Mouse (Mus musculus) olfactory bulb, adult 2 months (tissue): ENCODE data around the gene Insrr.

Experiments
- CTCF ChIP-seq: fragments of 200-500 bp; IDR thresholded peaks from 2 replicates; pipeline ENCODE4 v1.5.1; 2012; ENCODE audit warnings: low read depth, mild to moderate bottlenecking, low read length, moderate library complexity; ENCODE audit not compliant: insufficient read depth
- POLR2A ChIP-seq: fragments of 200-500 bp; IDR thresholded peaks from 2 replicates; pipeline ENCODE4 v1.6.1; 2012; ENCODE audit warnings: mild to moderate bottlenecking, low read depth, low read length, moderate library complexity; ENCODE audit not compliant: insufficient read depth

GRCm38 (mm10) chr3:87801681-87802080 lies 4.9 kb downstream of the Insrr start:
- TF ChIP-seq CTCF (no peak), POLR2A (no peak)
